Mouse (Mus musculus): ENCODE measurements around the gene Olfr201.
"Not testable (repeated sequence)": the region's sequence is repeated elsewhere in the genome, so short reads cannot be mapped to it uniquely, and the experiment has no call there.

Olfr201 gene

DNA sequence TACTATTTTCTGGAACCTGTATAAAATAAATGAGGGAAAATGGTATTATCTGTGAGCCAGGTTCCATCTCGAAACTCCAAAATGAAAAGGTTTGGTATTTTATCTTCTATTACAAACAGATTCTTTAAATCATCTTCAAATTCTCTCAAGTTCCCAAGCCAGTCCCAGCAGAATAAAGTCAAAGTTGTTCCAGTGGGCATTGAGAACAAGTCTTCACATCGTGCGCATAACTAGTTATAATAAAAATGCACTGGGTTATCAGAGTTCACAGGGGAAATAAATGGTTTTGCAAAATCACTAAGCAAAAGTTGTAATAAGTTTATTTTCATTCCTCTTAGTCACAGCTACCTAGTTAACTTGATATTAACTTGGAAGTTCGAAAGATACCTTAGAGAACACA lies at the start of gene Olfr201:
Olfr201 (minus strand) TSS at position 101 of the 400 bp plus-strand sequence.
- DNase-seq, result not testable (repeated sequence)

DNA sequence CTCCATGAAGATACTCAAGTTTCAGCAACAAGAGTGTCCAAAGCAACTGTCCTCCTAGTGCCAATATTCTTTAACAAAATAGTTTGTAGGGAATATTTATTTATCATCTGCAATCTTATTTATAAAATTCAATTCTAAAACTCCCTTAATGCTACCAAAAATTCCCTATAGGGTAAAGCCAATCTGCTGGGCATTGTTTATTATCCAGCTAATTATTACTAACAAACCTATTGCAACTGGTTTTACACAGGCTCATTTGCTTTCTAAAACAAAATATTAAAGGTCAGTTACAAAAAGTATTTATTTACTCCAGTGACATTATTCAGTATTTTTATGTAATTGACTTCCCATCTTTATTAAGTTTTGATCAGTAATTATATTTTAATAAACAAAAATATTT lies 45.7 kb upstream of the Olfr201 start, which contains the start of gene Olfr204:
Olfr204 (minus strand) TSS at position 101 of the 400 bp plus-strand sequence.
- DNase-seq, result no peak

GRCm38 (mm10) chr16:59298581-59298980 lies 26.1 kb upstream of the Olfr201 start, which contains the start of gene Olfr203:
TSS of gene Olfr203 (plus strand) at chr16:59298881.
- DNase-seq, result no peak

- not testable (repeated sequence) for DNase-seq
Measured at GRCm38 (mm10) chr16:59287576-59287975, 15.1 kb upstream of the Olfr201 start.

DNA sequence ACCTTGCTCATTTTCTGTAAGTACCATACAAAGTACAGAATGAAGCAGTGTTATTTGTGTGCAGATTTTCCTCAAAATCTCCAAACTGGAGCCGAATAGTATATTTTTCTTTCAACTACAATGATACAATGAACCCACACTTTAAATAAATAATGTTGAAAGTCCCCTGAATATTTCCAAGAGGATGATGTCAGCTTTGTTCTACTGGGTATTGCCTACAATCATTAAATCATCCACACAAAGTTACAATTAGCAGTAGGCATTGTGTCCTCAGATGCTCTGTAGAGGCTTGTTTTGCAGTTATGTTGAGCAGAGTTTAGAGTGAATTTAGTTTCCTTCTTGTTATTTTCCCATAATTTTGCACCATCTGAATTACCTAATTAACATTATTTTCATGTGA lies 14.3 kb upstream of the Olfr201 start, which contains the start of gene Olfr202:
Olfr202 (minus strand) TSS at position 101 of the 400 bp plus-strand sequence.
- no peak for DNase-seq

GRCm38 (mm10) chr16:59283476-59283875 lies 11.0 kb upstream of the Olfr201 start:
- DNase-seq, result no peak

DNA sequence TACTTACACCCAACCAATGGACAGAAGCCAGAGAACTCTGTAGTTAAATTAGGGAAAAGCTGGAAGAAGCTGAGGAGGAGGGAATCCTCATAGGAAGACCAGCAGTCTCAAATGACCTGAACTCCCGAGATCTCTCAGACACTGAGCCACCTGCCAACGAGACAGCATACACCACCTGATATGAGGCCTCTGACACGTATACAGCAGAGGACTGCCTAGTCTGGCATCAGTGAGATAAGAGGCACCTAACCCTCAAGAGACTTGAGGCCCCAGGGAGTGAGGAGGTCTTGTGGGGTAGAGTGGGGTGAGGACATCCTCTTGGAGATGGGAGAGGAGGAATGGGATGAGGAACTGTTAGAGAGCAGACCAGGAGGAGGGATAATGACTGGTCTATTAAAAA lies 8.1 kb upstream of the Olfr201 start:
- no peak for DNase-seq

DNA sequence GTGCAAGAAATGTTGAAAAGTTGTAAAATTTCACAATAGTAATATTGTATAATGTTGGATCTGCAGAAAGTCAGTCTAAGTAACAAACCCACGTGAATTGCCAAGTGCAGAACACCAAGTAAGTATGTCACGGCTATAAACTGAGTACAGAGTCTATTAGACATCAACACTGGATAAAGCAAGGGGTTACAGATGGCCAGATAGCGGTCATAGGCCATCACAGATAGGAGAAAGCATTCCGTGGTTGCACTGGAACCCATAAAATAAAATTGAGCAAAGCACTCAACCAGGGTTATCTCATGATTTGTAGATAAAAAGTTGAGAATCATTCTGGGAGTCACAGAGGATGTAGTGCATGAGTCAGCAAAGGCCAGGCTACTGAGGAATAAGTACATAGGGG lies 3.3 kb downstream of the Olfr201 start:
- DNase-seq, result not testable (repeated sequence)

GRCm38 (mm10) chr16:59249684-59250083 lies 22.7 kb downstream of the Olfr201 start:
- no peak for DNase-seq

DNA sequence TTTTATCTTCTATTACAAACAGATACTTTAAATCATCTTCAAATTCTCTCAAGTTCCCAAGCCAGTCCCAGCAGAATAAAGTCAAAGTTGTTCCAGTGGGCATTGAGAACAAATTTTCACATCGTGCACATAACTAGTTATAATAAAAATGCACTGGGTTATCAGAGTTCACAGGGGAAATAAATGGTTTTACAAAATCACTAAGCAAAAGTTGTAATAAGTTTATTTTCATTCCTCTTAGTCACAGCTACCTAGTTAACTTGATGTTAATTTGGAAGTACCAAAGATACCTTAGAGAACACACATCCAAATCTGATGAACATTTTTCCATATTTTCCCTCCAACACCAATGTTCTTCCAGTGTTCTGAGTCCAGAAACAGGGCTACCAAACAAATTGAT lies 52.8 kb downstream of the Olfr201 start, which contains the start of gene Olfr199:
Olfr199 (minus strand) TSS at position 101 of the 400 bp plus-strand sequence.
- not testable (repeated sequence) for DNase-seq

- DNase-seq, result not testable (repeated sequence)
Measured at GRCm38 (mm10) chr16:59217861-59218260, 54.6 kb downstream of the Olfr201 start.

Data from cerebellum, adult 9-10 months (tissue).